Mouse (Mus musculus) heart, embryonic 15.5 days (tissue): Measurements from ENCODE around the gene Mtmr3. TPM values are rescaled to one million over a fixed set of nuclear protein-coding genes. Genes with fewer than 3 reads are reported as not detected.

Experiments
- ATAC-seq: fragments of 200-750 bp; cut with Nextera tagmentation; replicated peaks from 2 replicates; pipeline ENCODE4 v1.8.0; 2017; ENCODE audit warnings: low read depth, moderate TSS enrichment; ENCODE audit not compliant: insufficient number of reproducible peaks, insufficient read depth, low FRiP score
- H3K27ac ChIP-seq: fragments of 300-500 bp; sonication (generic); 2 replicates; pipeline ENCODE4 v1.5.1; 2015; ENCODE audit warnings: mild to moderate bottlenecking, inconsistent platforms
- H3K27me3 ChIP-seq: fragments of 300-500 bp; sonication (generic); 2 replicates; pipeline ENCODE4 v1.6.1; 2015; ENCODE audit warnings: inconsistent platforms
- H3K36me3 ChIP-seq: fragments of 300-500 bp; sonication (generic); 2 replicates; pipeline ENCODE4 v1.6.1; 2015; ENCODE audit warnings: mild to moderate bottlenecking, inconsistent platforms
- H3K4me1 ChIP-seq: fragments of 300-500 bp; sonication (generic); replicated peaks from 2 replicates; pipeline ENCODE4 v1.6.1; 2015; ENCODE audit warnings: inconsistent platforms
- H3K4me2 ChIP-seq: fragments of 300-500 bp; sonication (generic); 2 replicates; pipeline ENCODE4 v1.6.1; 2015; ENCODE audit warnings: inconsistent platforms, mild to moderate bottlenecking, moderate library complexity
- H3K4me3 ChIP-seq: fragments of 300-500 bp; sonication (generic); 2 replicates; pipeline ENCODE4 v1.5.1; 2015; ENCODE audit warnings: mild to moderate bottlenecking, inconsistent platforms
- H3K9ac ChIP-seq: fragments of 300-500 bp; sonication (generic); 2 replicates; pipeline ENCODE4 v1.6.1; 2015; ENCODE audit warnings: mild to moderate bottlenecking, inconsistent platforms
- H3K9me3 ChIP-seq: fragments of 300-500 bp; sonication (generic); replicated peaks from 2 replicates; pipeline ENCODE4 v1.6.1; 2016; ENCODE audit warnings: inconsistent platforms
- WGBS: fragments of 180-500 bp; shearing (Covaris S2); methylation state at CpG from one replicate; pipeline ENCODE4 v1.1.7; 2015; ENCODE audit warnings: mixed read lengths; 5-methylcytosine and 5-hydroxymethylcytosine counted together
- polyA plus RNA-seq: library from polyadenylated mRNA; unstranded; fragments of >200 nt; fragmentation: Nextera tagmentation; extraction: Ambion mirVana; gene quantifications from 2 replicates; pipeline ENCODE4 v1.2.1, GENCODE M21; 2015

Mtmr3 gene
- polyA plus RNA-seq, 1 experiment from 2014 or later = 18.9 TPM

DNA sequence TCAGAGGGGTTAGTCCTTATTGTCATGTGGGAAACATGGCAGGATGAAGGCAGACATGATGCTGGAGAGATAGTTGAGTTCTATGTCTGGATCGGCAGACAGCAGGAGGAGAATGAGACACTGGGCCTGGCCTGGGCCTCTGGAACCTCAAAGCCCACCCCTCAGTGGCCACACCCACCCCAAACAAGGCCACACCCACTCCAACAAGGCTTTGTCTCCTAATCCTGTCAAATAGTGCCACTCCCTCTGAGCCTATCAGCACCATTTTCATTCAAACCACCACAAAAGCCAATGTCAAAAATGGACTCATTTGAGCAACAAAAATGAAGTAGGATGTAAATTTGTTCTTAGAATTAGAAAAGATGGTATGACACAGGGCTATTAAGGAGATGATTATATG is 130.5 kb downstream of the Mtmr3 start:
- no peak overlapping the region for H3K27ac ChIP-seq
- no peak overlapping the region for H3K9ac ChIP-seq
- WGBS = 92% methylated on average over 1 of the region's 1 CpGs
- ATAC-seq = no peak
- no peak overlapping the region for H3K4me3 ChIP-seq
- peaks cover 10% of the 10 kb centered on the region; the same call in 1 of the 2 replicates for H3K27me3 ChIP-seq
- H3K4me1 ChIP-seq = no peaks in the 10 kb centered on the region
- H3K36me3 ChIP-seq = no peaks in the 10 kb centered on the region
- no peak overlapping the region for H3K4me2 ChIP-seq
- H3K9me3 ChIP-seq = no peaks in the 10 kb centered on the region

DNA sequence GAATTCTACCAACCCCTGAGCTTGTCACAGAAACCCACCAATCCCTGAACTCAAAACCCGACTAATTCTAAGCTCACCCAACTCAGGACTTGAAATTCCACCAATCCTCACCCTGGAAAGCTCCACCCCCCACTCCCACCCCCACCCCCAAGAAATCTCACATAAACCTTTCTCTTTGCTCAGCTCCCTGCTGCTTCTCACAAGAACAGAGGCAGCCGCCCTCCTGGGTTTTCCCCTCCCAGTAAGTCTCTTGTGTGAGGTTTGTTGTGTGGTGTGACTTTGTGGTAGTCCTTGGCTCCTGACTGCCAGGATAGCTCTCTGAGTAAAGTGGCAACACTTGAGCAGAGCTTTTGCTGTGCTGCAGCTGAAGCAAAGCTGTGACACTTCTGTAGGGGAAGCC is 131.8 kb downstream of the Mtmr3 start:
- Histone ChIP-seq H3K9me3 (no peaks in the 10 kb centered on the region), H3K36me3 (no peaks in the 10 kb centered on the region), H3K4me1 (no peaks in the 10 kb centered on the region), H3K27ac (no peak overlapping the region), H3K4me2 (no peak overlapping the region), H3K27me3 (peaks cover 10% of the 10 kb centered on the region; the same call in 1 of the 2 replicates), H3K4me3 (no peak overlapping the region), H3K9ac (no peak overlapping the region)
- ATAC-seq = no peak
- 45% methylated on average over 2 of the region's 2 CpGs for WGBS

DNA sequence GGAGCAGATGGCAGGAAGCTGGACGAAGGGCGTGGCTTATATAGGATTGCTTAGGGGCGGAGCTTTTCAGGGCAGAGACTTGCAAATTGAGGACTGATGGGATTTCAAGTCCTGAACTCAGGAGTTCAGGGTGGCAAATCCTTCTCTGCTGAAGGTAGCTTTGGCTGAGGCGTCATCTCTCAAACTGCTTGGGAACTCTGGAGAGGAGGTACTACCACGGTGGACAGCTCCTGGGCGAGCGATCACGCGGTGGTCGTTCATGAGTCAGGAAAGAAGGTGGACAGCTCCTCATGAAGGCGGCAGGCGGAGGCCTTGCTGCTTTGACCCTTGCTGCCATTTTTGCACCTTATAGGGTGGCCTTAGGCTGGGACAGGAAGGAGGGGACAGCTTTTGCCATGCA is 133.5 kb downstream of the Mtmr3 start:
- ATAC-seq = no peak
- Histone ChIP-seq H3K4me3 (no peak overlapping the region), H3K36me3 (no peaks in the 10 kb centered on the region), H3K27ac (no peak overlapping the region), H3K27me3 (peaks cover 10% of the 10 kb centered on the region; the same call in 1 of the 2 replicates), H3K4me1 (no peaks in the 10 kb centered on the region), H3K4me2 (no peak overlapping the region), H3K9me3 (no peaks in the 10 kb centered on the region), H3K9ac (no peak overlapping the region)
- WGBS = 16% methylated on average over 12 of the region's 12 CpGs

DNA sequence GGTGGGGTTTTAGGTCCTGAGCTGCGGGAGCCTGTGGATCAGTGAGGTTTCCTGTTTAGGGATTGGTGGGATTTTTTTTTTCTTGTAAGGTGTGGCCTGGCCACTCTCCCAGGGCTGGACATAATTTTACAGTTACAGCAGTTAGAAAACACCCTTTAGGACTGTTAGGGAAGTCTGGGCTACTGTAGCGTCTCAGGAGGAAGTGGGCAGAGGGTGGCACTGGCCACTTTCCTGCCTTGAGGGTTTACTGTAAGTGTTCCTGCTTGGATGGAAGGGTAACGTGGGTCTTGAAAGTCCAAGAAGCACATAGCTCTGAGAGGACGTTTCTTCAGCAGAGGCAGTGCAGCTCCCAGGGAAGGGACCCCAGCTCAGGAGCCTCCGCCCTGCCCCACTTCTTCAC is 134.0 kb downstream of the Mtmr3 start:
- peaks cover 10% of the 10 kb centered on the region; the same call in 1 of the 2 replicates for H3K27me3 ChIP-seq
- no peaks in the 10 kb centered on the region for H3K4me1 ChIP-seq
- no peak overlapping the region for H3K4me2 ChIP-seq
- no peak overlapping the region for H3K4me3 ChIP-seq
- WGBS = 45% methylated on average over 5 of the region's 5 CpGs
- H3K27ac ChIP-seq = no peak overlapping the region
- no peaks in the 10 kb centered on the region for H3K9me3 ChIP-seq
- ATAC-seq = no peak
- no peak overlapping the region for H3K9ac ChIP-seq
- no peaks in the 10 kb centered on the region for H3K36me3 ChIP-seq

DNA sequence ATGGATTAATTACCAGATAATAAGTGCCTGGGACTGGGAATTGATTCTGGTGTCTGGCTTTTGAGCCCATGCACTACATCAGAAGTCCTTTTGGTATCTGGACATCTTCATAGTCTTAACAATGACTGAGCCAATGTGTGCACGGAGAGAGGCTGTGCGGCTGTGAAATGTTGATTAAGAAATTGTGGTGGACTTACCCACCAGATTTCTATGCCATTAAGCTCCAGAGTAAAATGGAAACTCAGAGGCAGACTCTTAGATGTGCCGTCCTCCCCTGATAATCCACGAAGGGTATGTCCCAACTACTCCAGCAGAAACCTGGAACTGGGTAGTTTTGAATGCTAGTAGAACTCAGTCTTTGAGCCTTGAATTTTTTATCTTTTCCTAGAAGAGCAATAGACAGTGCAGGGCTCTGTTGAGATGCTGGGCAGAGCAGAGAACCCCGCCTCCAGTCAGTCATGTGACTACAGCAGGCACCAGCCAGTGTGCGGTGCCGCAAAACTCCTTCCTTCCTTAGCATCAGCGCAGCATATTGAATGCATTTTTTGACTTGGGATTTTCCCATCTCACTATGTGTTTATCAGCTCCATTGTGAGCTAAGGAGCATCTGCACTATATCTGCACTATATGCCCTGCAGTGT is 139.6 kb downstream of the Mtmr3 start:
- no peak overlapping the region for H3K4me2 ChIP-seq
- H3K27me3 ChIP-seq = 0 out of 2 replicates have a peak, but pooled peaks cover under 1% of the 10 kb centered on the region
- H3K4me1 ChIP-seq = peaks cover 5% of the 10 kb centered on the region
- H3K9ac ChIP-seq = no peak overlapping the region
- WGBS = 70% methylated on average over 8 of the region's 8 CpGs
- no peak overlapping the region for H3K27ac ChIP-seq
- no peak for ATAC-seq
- H3K4me3 ChIP-seq = no peak overlapping the region
- H3K36me3 ChIP-seq = no peaks in the 10 kb centered on the region
- H3K9me3 ChIP-seq = no peaks in the 10 kb centered on the region

DNA sequence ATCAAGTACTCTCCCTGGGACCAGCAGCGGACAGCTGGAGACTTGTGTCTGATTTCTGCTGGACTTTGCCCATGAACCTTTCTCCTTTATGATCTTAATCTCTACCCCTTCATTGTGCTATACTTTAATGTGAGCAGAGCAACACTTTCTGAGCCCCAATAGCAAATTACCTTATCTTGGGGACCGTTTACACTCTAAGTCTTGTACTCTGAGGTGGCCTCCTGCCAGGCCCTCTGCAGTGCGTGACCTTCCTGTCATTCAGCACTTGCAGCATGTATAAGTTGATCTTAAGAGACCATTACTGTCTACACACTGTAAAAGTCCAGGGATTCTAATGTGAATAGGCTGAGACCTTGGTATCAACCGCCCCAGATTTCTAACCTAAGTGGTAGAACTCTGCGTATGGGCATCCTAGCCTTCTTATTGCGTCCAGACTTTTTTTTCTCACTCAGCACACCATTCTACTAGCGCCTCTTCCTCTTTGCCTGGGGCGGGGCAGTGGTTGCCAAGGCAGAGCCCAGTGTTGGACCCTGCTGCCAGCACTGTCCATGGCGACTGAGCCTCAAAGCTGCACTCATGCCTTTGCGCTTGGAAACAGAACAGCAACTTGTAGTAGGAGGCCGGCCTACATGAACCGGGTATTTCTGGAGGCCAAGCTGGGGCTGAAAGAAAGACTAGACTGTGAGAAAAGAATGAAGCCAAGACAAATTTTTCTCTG is 142.0 kb downstream of the Mtmr3 start:
- 69% methylated on average over 12 of the region's 12 CpGs for WGBS
- Histone ChIP-seq H3K36me3 (no peaks in the 10 kb centered on the region), H3K9me3 (no peaks in the 10 kb centered on the region), H3K27ac (no peak overlapping the region), H3K4me3 (no peak overlapping the region), H3K4me2 (no peak overlapping the region), H3K9ac (no peak overlapping the region), H3K27me3 (no peaks in the 10 kb centered on the region), H3K4me1 (peaks cover 5% of the 10 kb centered on the region)
- no peak for ATAC-seq

DNA sequence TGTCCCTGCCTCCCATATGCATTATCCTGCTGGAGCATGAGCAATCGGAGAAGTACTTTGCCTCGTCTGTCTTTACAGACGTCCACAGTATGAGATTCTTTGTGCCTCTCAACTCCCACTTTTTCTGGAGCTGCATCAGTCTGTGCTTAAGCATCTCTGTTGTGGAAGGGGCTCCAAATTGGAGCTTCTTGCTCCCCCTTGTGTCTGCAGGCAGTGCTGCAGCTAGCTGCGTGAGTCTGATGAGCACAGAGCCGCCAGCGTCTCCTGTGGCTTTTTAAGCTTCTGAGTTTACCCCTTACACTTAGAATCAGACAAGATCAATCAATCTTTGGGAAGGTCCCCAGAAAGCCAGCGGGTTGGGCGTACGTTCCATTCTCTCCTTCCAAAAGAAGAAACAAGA is 143.5 kb downstream of the Mtmr3 start:
- H3K9ac ChIP-seq = no peak overlapping the region
- peaks cover 5% of the 10 kb centered on the region for H3K4me1 ChIP-seq
- H3K4me2 ChIP-seq = no peak overlapping the region
- H3K9me3 ChIP-seq = no peaks in the 10 kb centered on the region
- H3K36me3 ChIP-seq = no peaks in the 10 kb centered on the region
- 21% methylated on average over 9 of the region's 9 CpGs for WGBS
- no peaks in the 10 kb centered on the region for H3K27me3 ChIP-seq
- no peak overlapping the region for H3K27ac ChIP-seq
- H3K4me3 ChIP-seq = no peak overlapping the region
- ATAC-seq = no peak

DNA sequence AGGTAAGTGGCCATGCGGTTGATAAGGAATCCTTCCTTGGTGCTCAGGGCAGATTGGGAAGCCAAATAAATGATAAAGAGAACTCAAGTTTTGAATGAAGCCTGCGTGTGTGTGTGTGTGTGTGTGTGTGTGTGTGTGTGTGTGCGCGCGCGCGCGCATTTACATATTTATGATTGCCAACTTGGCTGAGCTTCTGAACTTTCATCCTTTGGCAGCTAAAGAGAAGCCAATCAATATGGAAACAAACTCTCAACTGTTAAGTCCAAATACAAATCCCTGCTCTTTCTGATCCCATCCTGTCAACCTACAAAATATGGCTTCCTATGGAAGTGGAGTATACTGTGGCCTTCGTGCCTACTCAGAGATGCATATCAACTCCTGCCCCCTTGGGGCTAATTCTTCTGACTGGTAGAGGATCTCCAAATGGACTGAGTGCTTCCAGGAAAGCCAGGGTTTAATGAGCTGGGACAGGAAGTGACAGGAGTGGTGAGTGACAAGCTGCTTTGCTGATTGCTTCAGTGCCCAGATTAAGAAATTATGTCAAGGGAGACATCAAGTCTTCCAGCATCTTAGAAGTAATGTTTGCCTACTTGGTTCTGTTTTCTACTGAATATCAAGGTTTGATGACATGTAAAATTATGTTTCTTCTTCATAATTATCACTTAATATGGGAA is 148.3 kb downstream of the Mtmr3 start:
- Histone ChIP-seq H3K27me3 (no peaks in the 10 kb centered on the region), H3K9me3 (no peaks in the 10 kb centered on the region), H3K9ac (no peak overlapping the region), H3K4me2 (no peak overlapping the region), H3K4me1 (no peaks in the 10 kb centered on the region), H3K36me3 (no peaks in the 10 kb centered on the region), H3K27ac (no peak overlapping the region), H3K4me3 (no peak overlapping the region)
- no peak for ATAC-seq
- 92% methylated on average over 9 of the region's 9 CpGs for WGBS

DNA sequence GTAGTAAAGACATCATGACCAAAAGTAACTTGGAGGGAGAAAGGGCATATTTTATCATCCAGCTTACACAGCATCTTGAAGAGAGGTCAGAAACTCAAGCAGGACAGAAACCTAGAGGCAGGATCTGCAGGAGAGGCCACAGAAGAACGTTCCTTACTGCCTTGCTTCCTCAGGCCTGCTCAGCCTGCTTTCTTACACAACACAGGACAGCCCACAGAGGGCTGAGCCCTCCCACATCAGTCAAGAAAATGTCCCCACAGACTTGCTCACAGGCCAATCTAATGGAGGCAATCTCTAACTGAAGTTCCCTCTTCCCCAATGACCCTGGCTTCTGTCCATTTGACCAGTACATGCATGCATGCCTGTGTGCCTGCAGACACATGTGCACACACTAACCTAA is 152.4 kb downstream of the Mtmr3 start:
- H3K4me3 ChIP-seq = no peak overlapping the region
- no peak overlapping the region for H3K9ac ChIP-seq
- H3K4me1 ChIP-seq = no peaks in the 10 kb centered on the region
- no peaks in the 10 kb centered on the region for H3K9me3 ChIP-seq
- ATAC-seq = no peak
- no peak overlapping the region for H3K4me2 ChIP-seq
- H3K27me3 ChIP-seq = no peaks in the 10 kb centered on the region
- WGBS = 25% methylated on average over 1 of the region's 1 CpGs
- H3K27ac ChIP-seq = no peak overlapping the region
- no peaks in the 10 kb centered on the region for H3K36me3 ChIP-seq

DNA sequence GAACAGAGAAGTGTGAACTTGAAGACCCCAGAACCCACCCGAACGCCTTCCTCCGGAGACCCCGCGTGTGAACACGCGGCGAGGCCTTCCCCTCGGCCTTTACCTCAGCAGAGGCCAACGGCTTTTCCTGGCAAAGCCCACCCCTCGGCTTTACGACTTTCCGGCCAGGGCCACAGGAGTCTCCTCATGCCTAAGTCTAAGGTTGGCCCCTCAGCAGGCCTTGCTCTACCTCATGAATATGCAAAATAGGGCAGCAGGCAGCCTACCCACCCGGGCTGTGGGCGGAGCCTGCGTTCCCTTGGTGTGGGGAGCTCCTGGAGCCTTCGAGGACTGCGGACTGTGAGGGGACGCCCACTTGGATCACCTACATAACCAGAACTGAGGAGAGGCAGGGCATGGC is 153.7 kb downstream of the Mtmr3 start, which contains the start of gene Hormad2:
TSS of gene Hormad2 (minus strand) at position 128 of the 400 bp plus-strand sequence.
- H3K9ac ChIP-seq = no peak within 1 kb of the TSS
- ATAC-seq = no peak
- H3K36me3 ChIP-seq = no peaks in the 10 kb centered on the region
- H3K4me1 ChIP-seq = no peaks in the 10 kb centered on the region
- H3K27me3 ChIP-seq = no peaks in the 10 kb centered on the region
- no peak within 1 kb of the TSS for H3K4me3 ChIP-seq
- peak within 1 kb of the TSS; percentile 16; the same call in 1 of the 2 replicates for H3K4me2 ChIP-seq
- WGBS = 37% methylated on average over 19 of the region's 19 CpGs
- no peak within 1 kb of the TSS for H3K27ac ChIP-seq
- no peaks in the 10 kb centered on the region for H3K9me3 ChIP-seq

DNA sequence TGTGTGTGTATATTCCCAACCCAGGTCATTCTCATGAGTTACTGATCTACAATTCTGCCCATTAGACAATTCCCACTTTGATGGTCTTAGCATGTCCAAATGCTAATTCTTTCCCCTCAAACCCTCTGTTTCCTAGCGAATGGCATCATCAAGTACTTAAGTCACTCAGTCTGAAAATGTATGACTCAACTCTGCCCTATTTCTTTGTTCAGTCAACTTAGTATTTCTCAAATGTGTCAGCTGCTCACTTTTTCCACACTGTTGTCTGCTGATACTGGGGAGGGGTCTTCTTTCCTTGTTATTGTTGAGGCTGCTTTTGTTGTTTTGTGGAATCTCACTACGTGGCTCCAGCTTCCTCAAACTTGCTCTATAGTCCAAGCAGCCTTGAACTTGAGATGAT is 156.5 kb downstream of the Mtmr3 start:
- WGBS = 60% methylated on average over 2 of the region's 2 CpGs
- Histone ChIP-seq H3K9ac (no peak overlapping the region), H3K27ac (no peak overlapping the region), H3K4me1 (no peaks in the 10 kb centered on the region), H3K4me3 (no peak overlapping the region), H3K4me2 (no peak overlapping the region), H3K27me3 (no peaks in the 10 kb centered on the region), H3K9me3 (no peaks in the 10 kb centered on the region), H3K36me3 (no peaks in the 10 kb centered on the region)
- ATAC-seq = no peak
